Mouse (Mus musculus) embryo, embryonic 10 days (tissue): ENCODE results near the gene Gm21970.

ENCODE experiments used
- DNase-seq: peaks from one replicate; pipeline ENCODE4 v3.0.0-alpha.2; 2015; ENCODE audit warnings: low spot score

The Gm21970 gene

DNA sequence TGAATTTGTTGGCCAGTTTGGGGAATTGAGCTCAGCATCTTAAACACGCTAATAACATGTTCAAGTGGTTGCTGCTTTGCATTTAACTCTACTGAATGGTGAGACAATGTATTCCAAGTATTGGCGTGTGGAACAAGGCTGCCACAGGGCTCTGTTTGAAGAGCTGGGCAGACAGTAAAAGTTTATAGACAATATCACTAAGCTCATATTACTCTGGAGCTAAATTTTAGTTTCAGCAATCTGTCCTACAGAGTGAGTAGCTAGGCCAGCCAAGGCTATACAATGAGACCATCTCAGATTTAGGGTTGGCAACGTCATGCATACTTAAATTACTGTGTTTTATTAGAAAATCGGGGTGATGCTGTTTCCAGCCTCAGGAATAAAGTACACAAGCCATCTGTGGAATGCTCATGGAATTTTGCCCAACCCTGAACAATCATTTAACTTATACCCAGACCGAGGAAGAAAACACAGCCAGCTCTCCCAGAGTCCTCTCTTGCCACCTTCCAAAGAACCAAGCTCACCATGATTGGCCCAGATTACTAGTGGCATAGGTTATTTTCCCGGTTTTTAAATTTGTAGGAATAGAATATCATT lies 10.1 kb downstream of the Gm21970 start:
- DNase-seq, result no peak

DNA sequence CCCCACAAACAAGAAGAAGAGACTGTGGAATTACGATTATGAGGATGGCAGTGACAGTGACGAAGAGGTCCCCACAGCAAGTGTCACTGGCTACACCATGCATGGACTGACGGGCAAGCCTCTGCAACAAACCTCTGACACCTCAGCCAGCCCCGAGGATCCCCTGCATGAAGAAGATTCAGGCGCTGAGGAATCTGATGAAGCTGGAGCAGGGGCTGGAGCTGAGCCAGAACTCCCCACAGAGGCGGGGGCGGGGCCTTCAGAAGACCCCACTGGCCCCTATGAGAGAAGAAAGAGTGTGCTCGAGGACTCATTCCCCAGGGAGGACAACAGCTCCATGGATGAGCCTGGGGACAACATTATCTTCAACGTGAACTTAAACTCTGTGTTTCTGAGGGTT lies 12.3 kb downstream of the Gm21970 start:
- DNase-seq, result no peak

DNA sequence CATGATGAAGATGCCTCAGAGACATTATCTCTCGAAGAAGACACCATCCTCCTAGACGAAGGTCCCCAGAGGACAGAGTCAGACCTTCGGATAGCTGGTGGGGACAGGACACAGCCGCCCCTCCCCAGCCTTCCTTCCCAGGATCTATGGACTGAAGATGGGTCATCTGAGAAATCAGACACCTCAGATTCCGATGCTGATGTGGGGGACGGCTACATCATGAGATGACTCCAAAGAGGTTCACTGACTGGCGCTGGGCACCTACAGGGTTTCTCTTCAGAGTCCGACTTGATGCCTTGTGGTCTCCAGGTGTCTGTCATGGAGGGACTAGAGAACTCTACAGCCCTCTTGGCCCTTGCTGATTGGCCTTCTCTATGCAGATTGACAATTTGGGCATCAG lies 12.7 kb downstream of the Gm21970 start:
- no peak for DNase-seq

DNA sequence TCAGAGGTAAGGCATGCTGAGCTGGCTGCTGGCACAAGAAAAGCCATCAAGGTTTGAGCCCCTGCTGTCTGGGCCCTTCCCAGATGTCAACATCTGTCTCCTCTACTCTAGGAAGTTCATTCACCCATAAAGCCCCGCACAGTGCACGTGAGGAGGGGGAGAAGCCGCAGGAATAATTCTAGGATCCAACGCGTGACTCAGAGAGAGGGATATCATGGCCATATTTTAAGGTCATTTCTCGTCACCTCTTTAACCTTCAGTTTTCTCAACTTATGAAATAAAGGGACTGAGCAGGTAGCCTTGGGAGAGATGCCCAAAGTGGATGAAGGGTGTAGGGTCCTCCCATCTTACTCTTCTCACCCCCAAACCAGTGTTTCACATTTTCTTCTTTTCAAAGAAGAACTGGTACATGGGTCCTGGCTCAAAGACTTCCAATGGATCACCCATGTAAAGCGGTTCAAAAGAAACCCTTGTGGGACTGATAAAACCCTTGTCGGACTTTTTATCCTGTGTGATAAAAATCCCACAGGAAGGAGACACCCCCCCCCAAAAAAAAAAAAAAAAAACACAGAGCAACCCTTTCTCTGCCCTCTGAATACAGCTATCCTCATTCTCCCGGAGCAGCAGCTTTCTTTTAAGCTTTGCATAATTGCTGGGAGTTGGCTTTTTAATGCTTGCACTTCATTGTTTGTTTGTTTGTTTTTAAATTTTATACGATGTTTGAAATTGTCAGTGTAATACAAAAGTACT lies 13.5 kb downstream of the Gm21970 start:
- no peak for DNase-seq

DNA sequence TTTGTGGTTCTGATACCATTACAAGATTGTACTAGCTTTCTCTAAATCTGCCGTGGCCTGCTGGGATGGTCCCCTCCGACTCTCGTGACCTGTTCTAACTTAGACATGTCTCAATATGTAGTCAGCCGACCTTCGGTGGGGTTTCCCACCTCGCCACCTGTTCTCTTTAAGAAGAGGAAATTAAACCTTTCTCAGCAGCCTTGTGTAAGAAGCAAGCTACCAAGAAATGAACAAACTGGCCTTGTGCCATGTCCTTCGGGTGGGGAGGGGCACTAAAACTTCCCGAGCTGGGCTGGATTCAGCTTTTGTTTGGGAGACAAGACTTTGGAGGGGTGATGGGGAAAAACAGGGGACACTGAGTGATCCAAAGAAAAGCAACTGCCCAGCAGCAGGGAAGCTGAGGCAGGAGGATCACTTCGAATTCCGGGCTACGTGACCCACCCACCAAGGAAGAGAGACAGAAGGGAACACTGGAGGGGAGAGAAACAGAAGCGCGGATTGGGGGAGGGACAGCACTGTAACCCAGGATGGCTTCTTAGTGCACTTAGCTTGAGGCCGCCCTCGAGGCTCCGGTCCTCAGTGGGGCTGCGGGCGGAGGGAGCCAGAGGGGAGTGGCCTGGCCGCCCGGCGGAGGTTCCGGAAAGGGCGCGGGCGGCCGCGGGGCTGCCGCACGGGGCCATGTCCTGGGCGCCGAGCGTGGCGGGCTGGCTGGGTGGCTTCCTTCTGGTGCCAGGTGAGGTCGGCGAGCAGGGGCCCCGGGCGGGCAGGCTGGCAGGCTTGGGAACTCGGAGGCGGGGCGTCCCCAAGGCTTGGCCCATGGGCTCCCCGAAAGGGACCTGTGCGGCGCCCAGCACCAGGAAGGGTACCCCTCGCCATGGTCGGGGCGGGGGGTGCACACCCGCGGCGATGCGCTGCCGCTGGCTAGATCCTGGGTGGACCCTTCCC lies 14.4 kb downstream of the Gm21970 start, which contains the start of gene Il10rb:
Il10rb (plus strand) TSS at position 525 of the 945 bp plus-strand sequence.
- DNase-seq, result peak; percentile 69

DNA sequence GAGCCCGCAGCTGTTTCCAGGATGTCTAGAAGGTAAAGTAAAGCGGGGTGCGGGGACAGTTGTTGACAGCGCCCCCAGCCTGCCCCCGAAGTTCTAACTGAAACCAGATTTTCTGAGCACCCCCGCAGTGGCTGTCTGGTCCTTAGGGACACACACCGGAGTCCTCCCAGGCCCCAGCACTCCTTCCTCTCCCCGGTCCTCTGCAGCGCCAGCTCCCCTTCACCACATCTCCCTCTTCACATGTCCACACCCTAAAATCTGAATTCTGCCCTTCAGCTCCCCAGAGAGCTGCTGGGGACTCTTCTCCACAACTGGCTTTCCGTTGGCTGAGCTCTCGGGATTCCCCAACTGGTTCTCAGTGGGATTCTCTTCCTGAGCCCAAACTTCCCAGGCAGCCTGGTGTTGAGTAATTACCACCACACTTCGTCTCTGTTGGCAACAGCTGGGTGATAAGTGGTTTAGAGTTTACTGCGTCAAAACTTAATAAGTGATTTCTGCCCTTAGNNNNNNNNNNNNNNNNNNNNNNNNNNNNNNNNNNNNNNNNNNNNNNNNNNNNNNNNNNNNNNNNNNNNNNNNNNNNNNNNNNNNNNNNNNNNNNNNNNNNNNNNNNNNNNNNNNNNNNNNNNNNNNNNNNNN lies 15.2 kb downstream of the Gm21970 start:
- DNase-seq, result peak; percentile 41

DNA sequence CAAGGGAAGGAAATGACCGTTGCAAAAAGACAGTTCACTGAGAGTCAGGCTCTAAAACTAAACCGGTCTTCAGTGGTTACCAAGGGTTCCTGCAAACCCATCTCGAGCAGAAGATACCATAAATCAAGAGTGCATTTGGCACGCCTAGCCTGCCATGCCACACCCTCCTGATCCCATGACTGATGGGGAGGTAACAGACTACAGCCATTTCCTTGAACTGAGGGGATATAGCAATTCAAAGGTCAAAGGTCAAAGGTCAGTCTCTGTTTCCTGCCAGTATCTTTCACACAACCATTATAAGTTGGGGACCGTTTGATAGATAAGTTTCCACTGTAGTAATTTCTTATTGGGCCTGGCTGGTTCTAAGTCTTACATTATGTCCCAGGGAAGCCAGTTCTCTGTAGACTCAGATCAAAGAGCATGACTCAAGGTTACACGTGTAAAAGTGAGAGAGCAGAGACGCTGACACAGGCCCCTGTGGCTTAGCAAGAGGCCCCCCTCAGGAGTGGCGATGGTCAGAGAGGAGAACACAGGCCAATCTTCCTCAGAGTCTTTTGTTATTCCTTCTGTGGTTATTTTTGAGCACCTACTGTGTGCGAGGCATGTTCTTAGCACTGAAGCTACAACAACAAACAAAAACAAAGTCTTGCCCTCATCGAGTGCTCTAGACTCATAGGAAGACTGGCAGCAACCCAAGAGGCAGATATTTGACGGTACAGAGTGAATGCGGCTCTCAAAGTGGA lies 21.8 kb downstream of the Gm21970 start:
- DNase-seq, result peak; percentile 61

DNA sequence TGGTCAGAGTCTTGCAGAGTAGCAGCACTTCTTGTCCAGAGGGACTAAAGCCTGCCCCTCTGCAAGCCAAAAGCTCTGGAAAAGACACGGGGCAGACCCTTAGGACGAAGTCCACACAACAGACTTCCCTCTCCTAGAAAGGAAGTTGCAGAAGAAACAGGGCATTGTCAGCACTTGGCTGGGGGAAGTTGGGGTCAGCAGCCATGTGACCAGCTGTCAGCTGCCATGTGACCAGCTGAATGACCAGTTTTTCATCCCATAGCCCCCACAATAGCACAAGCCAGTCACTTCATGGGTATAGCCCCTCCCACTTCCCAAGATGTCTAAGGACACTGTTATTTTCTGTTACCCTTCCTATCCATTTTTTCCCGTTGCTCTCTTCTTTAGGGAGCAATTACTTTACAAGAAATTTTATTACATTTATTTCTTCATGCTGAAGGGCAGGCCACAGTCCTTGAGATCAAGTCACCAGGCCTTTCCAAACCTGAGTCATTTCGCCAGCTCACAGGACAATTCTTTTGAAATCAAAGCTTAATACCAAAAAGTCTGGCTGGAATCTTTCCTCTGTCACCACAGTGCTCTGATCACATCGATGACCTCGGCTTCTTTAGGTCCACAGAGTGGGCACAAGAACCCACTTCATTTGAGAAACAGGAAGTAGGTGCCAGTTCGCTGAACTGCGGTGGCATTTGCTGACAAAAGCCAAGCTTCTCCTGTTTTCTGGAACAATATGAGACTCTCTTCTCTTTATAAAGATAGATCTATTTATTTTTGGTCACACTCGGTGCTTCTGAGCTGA lies 24.1 kb downstream of the Gm21970 start:
- DNase-seq, result no peak

DNA sequence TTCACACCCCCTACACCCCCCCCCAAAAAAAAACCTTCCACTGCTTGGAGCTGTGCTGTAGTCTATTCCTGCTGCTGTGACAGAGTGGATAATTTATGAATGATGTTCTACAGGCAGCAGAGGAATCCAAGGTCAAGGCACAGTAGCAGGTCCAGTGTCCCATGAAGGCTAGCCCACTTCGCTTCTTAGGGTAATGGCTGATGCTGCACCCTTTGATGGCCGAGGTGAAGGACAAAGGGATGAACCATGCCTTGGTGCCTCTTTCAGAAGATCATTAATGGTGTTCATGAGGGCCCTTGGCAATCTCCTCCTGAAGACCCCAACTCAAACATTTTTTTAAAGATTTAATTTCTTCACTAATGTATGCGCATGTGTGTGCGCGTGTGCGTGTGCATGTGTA lies 24.8 kb downstream of the Gm21970 start:
- no peak for DNase-seq

DNA sequence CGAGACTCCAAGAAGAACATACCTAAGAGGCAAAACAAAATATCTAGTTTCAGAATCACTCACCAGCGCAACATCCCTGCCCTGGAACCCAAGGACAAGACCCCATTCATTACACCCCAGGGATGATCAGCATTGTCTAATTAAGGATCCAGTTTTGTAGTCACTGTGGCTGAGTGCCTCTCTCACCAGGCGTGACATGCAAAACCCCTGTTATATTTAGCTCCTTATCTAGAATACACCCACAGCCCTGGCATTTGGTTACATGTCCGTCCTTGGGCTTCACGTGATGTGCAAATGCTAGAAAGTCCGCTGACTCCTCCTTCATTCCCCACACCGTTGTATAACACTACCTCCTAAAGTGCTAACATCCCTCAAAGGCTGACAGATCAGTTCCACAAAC lies 25.4 kb downstream of the Gm21970 start:
- DNase-seq, result no peak

DNA sequence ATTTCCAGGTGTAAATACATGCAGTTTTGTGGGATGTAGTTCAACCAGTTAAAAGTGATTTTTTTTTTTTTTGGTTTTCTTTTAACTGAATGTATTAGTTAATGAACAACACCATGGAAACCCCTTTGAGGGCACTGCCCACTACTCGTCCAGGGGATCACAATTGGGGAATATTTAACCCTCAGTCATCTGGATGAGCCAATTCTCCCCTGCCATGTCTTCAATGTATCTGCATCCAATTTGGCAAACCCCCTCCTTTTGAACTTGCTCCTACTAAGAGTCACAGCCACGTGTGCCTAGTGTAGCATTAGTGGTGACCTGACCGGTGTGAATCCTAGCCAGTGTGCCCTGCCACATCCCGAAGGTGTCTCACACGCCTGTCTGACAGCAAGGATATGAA lies 27.0 kb downstream of the Gm21970 start:
- DNase-seq, result no peak

DNA sequence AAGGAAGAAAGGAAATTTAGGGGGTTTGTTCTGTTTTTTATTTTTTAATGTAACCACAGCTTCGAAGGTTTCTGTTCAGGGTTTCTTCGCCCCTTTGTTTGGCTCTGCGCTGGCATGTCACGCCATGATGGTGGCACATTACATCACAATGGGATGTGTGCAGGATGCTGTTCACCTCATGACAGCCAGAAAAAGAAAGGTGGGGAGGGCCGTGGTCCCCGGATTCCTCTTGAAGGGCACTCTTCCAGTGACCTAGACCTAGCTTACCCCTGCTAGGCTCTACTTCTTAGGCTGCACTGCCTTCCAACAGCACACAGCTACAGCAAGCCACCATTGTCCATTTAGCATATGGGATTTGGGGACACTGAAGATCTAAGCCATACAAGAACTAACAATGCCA lies 34.3 kb downstream of the Gm21970 start:
- no peak for DNase-seq

DNA sequence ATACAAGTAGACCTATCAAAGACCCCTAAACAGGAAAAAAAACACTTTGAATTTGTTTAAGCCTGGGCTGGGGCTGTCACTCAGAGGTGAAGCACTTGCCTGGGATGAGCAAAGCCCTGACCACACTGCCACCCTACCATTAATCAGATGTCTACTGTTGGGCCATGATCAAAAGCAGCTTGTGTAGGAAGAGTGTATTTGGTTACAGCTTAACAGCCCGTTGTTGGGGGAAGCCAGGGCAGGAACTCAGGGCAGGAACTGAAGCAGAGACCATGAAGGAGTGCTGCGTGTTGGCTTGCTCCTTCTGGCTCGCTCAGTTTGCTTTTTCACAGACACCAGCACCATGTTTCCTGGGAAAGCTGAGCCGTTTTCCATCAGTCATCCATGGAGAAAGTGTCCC lies 35.1 kb downstream of the Gm21970 start:
- no peak for DNase-seq

DNA sequence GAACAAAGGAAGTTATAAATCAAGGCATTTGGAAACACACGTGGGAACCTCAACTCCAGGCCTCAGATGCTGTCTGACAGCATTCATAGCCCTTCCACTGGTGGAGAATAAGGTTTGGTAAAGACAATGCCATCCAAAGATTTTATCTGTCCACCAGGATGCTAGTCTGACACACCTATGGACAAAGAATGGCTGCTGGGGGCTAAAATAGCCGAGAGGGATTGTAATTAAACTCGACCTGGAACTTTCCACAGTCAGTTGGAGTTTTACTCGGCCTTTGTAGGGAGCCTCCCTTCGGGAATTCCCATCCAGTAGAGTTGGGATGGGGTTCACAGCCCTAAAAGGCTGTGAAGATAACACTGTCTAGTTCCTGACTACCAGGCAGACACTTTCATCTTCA lies 35.9 kb downstream of the Gm21970 start:
- DNase-seq, result no peak

DNA sequence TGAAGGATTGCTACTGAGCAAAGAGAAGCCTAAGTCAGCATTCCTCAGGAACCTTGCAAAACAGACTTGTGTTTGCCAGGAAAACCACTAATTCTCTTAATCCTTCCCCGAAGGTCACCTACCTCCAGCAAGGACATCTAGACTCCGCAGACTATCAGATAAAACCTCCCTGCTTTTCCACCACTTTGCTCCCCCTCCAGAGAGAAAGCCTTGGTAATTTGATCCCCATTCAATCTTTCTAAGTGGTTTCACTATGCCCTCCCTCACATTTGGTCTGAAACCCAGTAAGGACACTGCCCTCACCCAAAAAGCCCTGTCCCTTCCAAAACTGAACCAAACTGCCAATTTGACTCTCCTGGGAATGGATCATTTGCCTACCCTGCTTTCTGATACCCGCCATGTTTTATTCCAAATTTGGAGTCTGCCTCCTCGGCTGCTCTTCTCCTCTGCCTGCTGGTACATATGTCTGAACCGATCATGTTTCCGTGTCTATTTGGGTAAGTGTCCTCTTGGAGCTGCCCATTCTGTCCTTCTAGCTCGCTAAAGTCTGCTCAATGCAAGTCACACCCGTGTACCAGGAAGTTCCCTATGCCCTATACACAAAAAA lies 36.8 kb downstream of the Gm21970 start:
- no peak for DNase-seq

DNA sequence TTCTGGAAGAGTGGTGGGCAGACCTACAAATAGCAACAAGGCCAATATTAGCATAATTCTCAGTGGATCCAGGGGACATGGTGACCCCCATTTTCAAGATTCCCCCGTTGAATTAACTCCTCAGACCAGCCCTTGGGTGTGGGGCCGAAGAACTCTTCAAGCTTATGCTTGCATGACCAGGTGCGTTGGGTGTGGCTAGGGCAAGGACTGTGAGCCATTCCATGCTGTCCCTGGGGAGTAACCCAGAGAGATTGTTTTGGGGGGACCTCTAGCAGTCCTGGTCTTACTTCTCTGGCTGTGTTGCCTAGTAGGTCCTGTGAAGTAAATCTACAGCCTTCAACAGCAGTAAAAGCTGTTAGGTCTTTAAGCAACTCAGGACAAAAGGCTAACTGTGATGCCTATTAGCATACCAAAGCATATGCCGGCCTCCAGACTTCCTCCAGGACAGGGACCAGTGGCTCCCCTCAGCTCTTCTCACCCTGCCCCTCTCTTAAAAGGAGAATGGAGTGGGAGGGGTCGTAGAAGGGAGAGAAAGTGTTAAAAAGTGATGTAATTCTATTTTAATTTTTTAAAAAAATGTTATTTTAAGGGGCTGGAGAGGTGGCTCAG lies 41.3 kb downstream of the Gm21970 start:
- DNase-seq, result no peak

DNA sequence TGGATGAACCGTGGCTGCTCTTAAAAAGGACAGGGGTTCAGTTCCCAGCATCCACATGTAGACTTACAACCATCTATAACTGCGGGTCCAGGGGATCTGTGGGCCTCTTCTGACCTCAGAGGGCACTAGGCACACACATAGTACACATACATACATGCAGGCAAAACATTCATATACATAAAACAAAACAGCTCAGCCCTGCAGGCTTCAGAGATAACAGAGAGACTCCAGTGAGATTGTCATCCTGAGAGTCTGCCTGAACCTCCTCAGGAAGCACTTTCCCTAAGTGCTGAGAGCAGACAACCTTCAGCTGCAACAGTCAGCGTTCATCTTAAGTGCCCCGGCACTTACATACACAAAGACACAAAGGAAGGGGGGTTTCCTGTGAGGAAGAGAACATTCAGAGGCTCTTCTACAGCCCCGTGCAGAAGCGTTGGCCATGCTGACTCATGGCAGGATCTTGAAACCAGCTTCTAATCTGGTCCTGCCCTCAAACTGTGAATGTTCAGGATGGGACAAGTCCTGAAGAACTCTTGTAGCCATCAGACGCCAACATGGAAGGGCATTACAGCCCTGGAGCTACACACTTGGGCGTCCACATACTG lies 41.9 kb downstream of the Gm21970 start:
- no peak for DNase-seq

DNA sequence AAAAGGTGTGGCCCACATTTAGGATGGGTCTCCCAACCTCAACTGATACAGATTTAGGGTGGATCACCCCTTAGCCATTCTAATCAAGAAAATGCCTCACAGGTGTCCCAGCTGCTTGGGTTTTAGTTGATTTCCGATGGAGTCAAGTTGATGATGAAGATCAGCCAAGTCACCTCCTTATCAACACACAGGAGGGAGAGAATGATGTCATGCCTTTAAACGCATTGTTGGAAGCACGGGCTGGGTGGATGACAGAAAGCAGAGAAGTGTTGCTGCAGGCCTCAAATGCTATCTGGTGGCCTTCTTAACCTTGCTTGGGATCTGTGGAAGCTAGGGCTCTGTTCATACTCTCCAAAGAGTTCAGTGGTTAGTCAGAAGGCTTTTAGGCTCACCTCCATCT lies 42.6 kb downstream of the Gm21970 start:
- no peak for DNase-seq

DNA sequence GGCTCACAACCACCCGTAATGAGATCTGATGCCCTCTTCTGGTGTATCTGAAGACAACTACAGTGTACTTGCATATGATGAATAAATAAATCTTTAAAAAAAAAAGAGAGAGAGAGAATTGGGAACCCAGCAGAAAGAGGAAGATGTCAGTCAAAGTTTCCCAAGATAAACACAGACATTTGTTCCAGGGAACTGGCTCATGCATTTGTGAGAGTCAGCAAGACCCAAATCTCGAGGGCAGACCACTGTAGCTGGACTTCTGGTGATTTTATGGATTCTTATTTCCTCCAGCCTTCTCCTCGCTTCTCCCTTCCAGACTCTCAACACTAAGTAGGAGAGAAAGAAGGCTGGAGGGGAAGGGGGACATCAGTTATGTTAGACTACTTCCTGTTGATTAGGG lies 46.6 kb downstream of the Gm21970 start:
- no peak for DNase-seq
